Mouse (Mus musculus) right cerebral cortex, adult 18-20 months (tissue): Measurements from ENCODE around the gene Pla2g4c.

Experiments
- DNase-seq: peaks from one replicate; pipeline ENCODE4 v3.0.0; 2022; ENCODE audit warnings: mixed read lengths

Pla2g4c gene

GRCm38 (mm10) chr7:13397832-13398231, 73.4 kb downstream of the Pla2g4c start, which contains the start of gene Cabp5:
Gene Cabp5 (plus strand): TSS chr7:13398132.
- no peak for DNase-seq
